Mouse (Mus musculus): ENCODE data around the gene Mthfsd. TPM values are rescaled to one million over a fixed set of nuclear protein-coding genes. Genes with fewer than 3 reads are reported as not detected.

Mthfsd gene
- total and polyA plus RNA-seq, 2 experiments from 2014 or later: 33.3 to 76.5 TPM

GRCm38 (mm10) chr8:121079201-121079600 lies 29.0 kb downstream of the Mthfsd start:
- no peak for DNase-seq
- no peak for ATAC-seq
- H3K27me3 ChIP-seq (ENCODE audit: insufficient read depth, low read length): peaks cover 92% of the 10 kb centered on the region
- H3K36me3 ChIP-seq (ENCODE audit: insufficient read depth): no peaks in the 10 kb centered on the region
- H3K4me3 ChIP-seq (ENCODE audit: low read depth, low read length): no peak overlapping the region
- H3K4me2 ChIP-seq (ENCODE audit: low read depth): no peak overlapping the region
- no peak overlapping the region for H3K9ac ChIP-seq
- H3K9me3 ChIP-seq (ENCODE audit: low read length): no peaks in the 10 kb centered on the region; the same call in 1 of the 2 replicates
- WGBS: 4% methylated on average over 7 of the region's 7 CpGs
- no peak for TF ChIP-seq CTCF (IDR thresholded peaks at IDR 0.05; ENCODE audit: low read depth)
- H3K4me1 ChIP-seq (ENCODE audit: insufficient read depth): no peaks in the 10 kb centered on the region
- no peak overlapping the region for H3K27ac ChIP-seq (ENCODE audit: low read depth, low read length)

GRCm38 (mm10) chr8:121078721-121079120 lies 29.5 kb downstream of the Mthfsd start:
- Histone ChIP-seq H3K36me3 (ENCODE audit: insufficient read depth) (no peaks in the 10 kb centered on the region), H3K27me3 (ENCODE audit: insufficient read depth, low read length) (peaks cover 91% of the 10 kb centered on the region), H3K9me3 (ENCODE audit: low read length) (no peaks in the 10 kb centered on the region; the same call in 1 of the 2 replicates), H3K9ac (no peak overlapping the region), H3K27ac (ENCODE audit: low read depth, low read length) (no peak overlapping the region), H3K4me2 (ENCODE audit: low read depth) (no peak overlapping the region), H3K4me3 (ENCODE audit: low read depth, low read length) (no peak overlapping the region), H3K4me1 (ENCODE audit: insufficient read depth) (no peaks in the 10 kb centered on the region)
- DNase-seq (no peak), ATAC-seq (no peak)
- WGBS: 4% methylated on average over 14 of the region's 14 CpGs
- no peak for TF ChIP-seq CTCF (IDR thresholded peaks at IDR 0.05; ENCODE audit: low read depth)

- no peak for TF ChIP-seq CTCF (IDR thresholded peaks at IDR 0.05; ENCODE audit: low read depth)
- WGBS: 3% methylated on average over 7 of the region's 7 CpGs
- ATAC-seq: no peak
- no peaks in the 10 kb centered on the region for H3K4me1 ChIP-seq (ENCODE audit: insufficient read depth)
- no peak for DNase-seq
- H3K27ac ChIP-seq (ENCODE audit: low read depth, low read length): no peak overlapping the region
- H3K9ac ChIP-seq: no peak overlapping the region
- H3K27me3 ChIP-seq (ENCODE audit: insufficient read depth, low read length): peaks cover 90% of the 10 kb centered on the region
- no peaks in the 10 kb centered on the region for H3K36me3 ChIP-seq (ENCODE audit: insufficient read depth)
- no peak overlapping the region for H3K4me2 ChIP-seq (ENCODE audit: low read depth)
- no peaks in the 10 kb centered on the region; the same call in 1 of the 2 replicates for H3K9me3 ChIP-seq (ENCODE audit: low read length)
- H3K4me3 ChIP-seq (ENCODE audit: low read depth, low read length): no peak overlapping the region
Measured at GRCm38 (mm10) chr8:121076555-121076954, 31.6 kb downstream of the Mthfsd start.

- no peak overlapping the region for H3K27ac ChIP-seq (ENCODE audit: low read depth, low read length)
- no peaks in the 10 kb centered on the region for H3K36me3 ChIP-seq (ENCODE audit: insufficient read depth)
- DNase-seq (no peak), ATAC-seq (no peak)
- H3K9ac ChIP-seq: no peak overlapping the region
- H3K4me3 ChIP-seq (ENCODE audit: low read depth, low read length): no peak overlapping the region
- H3K9me3 ChIP-seq (ENCODE audit: low read length): no peaks in the 10 kb centered on the region; the same call in 1 of the 2 replicates
- H3K4me1 ChIP-seq (ENCODE audit: insufficient read depth): no peaks in the 10 kb centered on the region
- peaks cover 89% of the 10 kb centered on the region for H3K27me3 ChIP-seq (ENCODE audit: insufficient read depth, low read length)
- TF ChIP-seq CTCF (IDR thresholded peaks at IDR 0.05; ENCODE audit: low read depth): no peak
- WGBS: 4% methylated on average over 13 of the region's 13 CpGs
- H3K4me2 ChIP-seq (ENCODE audit: low read depth): no peak overlapping the region
Measured at GRCm38 (mm10) chr8:121075936-121076335, 32.3 kb downstream of the Mthfsd start.

GRCm38 (mm10) chr8:121074848-121075145 lies 33.4 kb downstream of the Mthfsd start:
- H3K27me3 ChIP-seq (ENCODE audit: insufficient read depth, low read length): peaks cover 93% of the 10 kb centered on the region
- no peak overlapping the region for H3K4me2 ChIP-seq (ENCODE audit: low read depth)
- no peak overlapping the region for H3K4me3 ChIP-seq (ENCODE audit: low read depth, low read length)
- 2% methylated on average over 10 of the region's 10 CpGs for WGBS
- no peaks in the 10 kb centered on the region for H3K36me3 ChIP-seq (ENCODE audit: insufficient read depth)
- no peak overlapping the region for H3K9ac ChIP-seq
- ATAC-seq: no peak
- H3K27ac ChIP-seq (ENCODE audit: low read depth, low read length): no peak overlapping the region
- no peaks in the 10 kb centered on the region; the same call in 1 of the 2 replicates for H3K9me3 ChIP-seq (ENCODE audit: low read length)
- no peak for DNase-seq
- TF ChIP-seq CTCF (IDR thresholded peaks at IDR 0.05; ENCODE audit: low read depth): no peak
- H3K4me1 ChIP-seq (ENCODE audit: insufficient read depth): no peaks in the 10 kb centered on the region

- WGBS: 3% methylated on average over 15 of the region's 15 CpGs
- TF ChIP-seq CTCF (IDR thresholded peaks at IDR 0.05; ENCODE audit: low read depth): no peak
- no peaks in the 10 kb centered on the region for H3K4me1 ChIP-seq (ENCODE audit: insufficient read depth)
- H3K27me3 ChIP-seq (ENCODE audit: insufficient read depth, low read length): peaks cover 90% of the 10 kb centered on the region
- ATAC-seq (no peak), DNase-seq (no peak)
- no peaks in the 10 kb centered on the region for H3K36me3 ChIP-seq (ENCODE audit: insufficient read depth)
- no peak overlapping the region for H3K9ac ChIP-seq
- no peak overlapping the region for H3K27ac ChIP-seq (ENCODE audit: low read depth, low read length)
- H3K4me2 ChIP-seq (ENCODE audit: low read depth): no peak overlapping the region
- H3K9me3 ChIP-seq (ENCODE audit: low read length): no peaks in the 10 kb centered on the region; the same call in 1 of the 2 replicates
- H3K4me3 ChIP-seq (ENCODE audit: low read depth, low read length): no peak overlapping the region
Measured at GRCm38 (mm10) chr8:121074108-121074847, 33.9 kb downstream of the Mthfsd start.

- H3K9me3 ChIP-seq (ENCODE audit: low read length): no peaks in the 10 kb centered on the region; the same call in 1 of the 2 replicates
- DNase-seq (no peak), ATAC-seq (no peak)
- no peaks in the 10 kb centered on the region for H3K4me1 ChIP-seq (ENCODE audit: insufficient read depth)
- H3K4me3 ChIP-seq (ENCODE audit: low read depth, low read length): no peak overlapping the region
- no peaks in the 10 kb centered on the region for H3K36me3 ChIP-seq (ENCODE audit: insufficient read depth)
- H3K27me3 ChIP-seq (ENCODE audit: insufficient read depth, low read length): peaks cover 89% of the 10 kb centered on the region
- TF ChIP-seq CTCF (IDR thresholded peaks at IDR 0.05; ENCODE audit: low read depth): no peak
- H3K27ac ChIP-seq (ENCODE audit: low read depth, low read length): no peak overlapping the region
- H3K4me2 ChIP-seq (ENCODE audit: low read depth): 0 out of 2 replicates have a peak overlapping the region, but pooled peaks have one; percentile 19
- H3K9ac ChIP-seq: no peak overlapping the region
- 1% methylated on average over 48 of the region's 48 CpGs for WGBS
Measured at GRCm38 (mm10) chr8:121073174-121074107, 34.8 kb downstream of the Mthfsd start.
